Mouse (Mus musculus) G1E (cell line): ENCODE data around the gene Trir. TPM values are rescaled to one million over a fixed set of nuclear protein-coding genes. Genes with fewer than 3 reads are reported as not detected.

Source experiments
- ATAC-seq: 2 replicates; pipeline ENCODE4 v1.8.0; 2016; ENCODE audit warnings: mild to moderate bottlenecking; ENCODE audit not compliant: insufficient number of reproducible peaks, poor library complexity, low FRiP score, severe bottlenecking; ENCODE audit errors: extremely low read depth
- DNase-seq: peaks from one replicate; pipeline ENCODE4 v3.0.0; 2012; ENCODE audit warnings: low spot score
- H3K27me3 ChIP-seq: 2 replicates; pipeline ENCODE4 v1.6.1; 2012; ENCODE audit warnings: mild to moderate bottlenecking, low read length, inconsistent platforms; ENCODE audit not compliant: insufficient read depth
- H3K36me3 ChIP-seq: replicated peaks from 2 replicates; pipeline ENCODE3; 2012; ENCODE audit warnings: mild to moderate bottlenecking, inconsistent platforms
- H3K4me1 ChIP-seq: 2 replicates; pipeline ENCODE4 v1.6.1; 2012; ENCODE audit warnings: low read depth, low read length, inconsistent platforms, mixed read lengths; ENCODE audit not compliant: insufficient read depth
- H3K4me3 ChIP-seq: 2 replicates; pipeline ENCODE4 v1.5.1; 2012; ENCODE audit warnings: low read depth, mild to moderate bottlenecking, inconsistent platforms, low read length, moderate library complexity, mixed read lengths
- H3K9me3 ChIP-seq: replicated peaks from 2 replicates; pipeline ENCODE4 v1.6.1; 2012; ENCODE audit warnings: inconsistent platforms
- CTCF ChIP-seq: IDR thresholded peaks from 2 replicates; pipeline ENCODE4 v1.5.1; 2012; ENCODE audit warnings: low read depth, low read length, inconsistent platforms, mixed read lengths
- GATA1 ChIP-seq: IDR thresholded peaks from 2 replicates; pipeline ENCODE4 v1.6.1; 2012; ENCODE audit warnings: borderline replicate concordance, low read length, inconsistent platforms, mixed read lengths
- GATA2 ChIP-seq: IDR thresholded peaks from 2 replicates; pipeline ENCODE4 v1.6.1; 2012; ENCODE audit warnings: low read depth, low read length, inconsistent platforms, borderline replicate concordance
- POLR2AphosphoS5 ChIP-seq: IDR thresholded peaks from 2 replicates; pipeline ENCODE4 v1.6.1; 2012; ENCODE audit warnings: low read depth, low read length, inconsistent platforms; ENCODE audit not compliant: insufficient replicate concordance
- TAL1 ChIP-seq: conservative IDR thresholded peaks from 2 replicates; pipeline ENCODE4 v1.6.1; 2012; ENCODE audit warnings: low read depth, low read length, inconsistent platforms, mixed read lengths
- polyA plus RNA-seq: library from polyadenylated mRNA; stranded (reverse); fragments of >175 nt; gene quantifications from 2 replicates; pipeline ENCODE4 v1.2.3, GENCODE M21; 2012
- total RNA-seq, 2 experiments: library from RNA; stranded (forward) in 1 of 2; stranded (reverse) in 1 of 2; fragments of 200-1000 nt in 1 of 2; fragments of >200 nt in 1 of 2; fragmentation: Nextera tagmentation in 1 of 2; gene quantifications; 2 replicates each; pipeline ENCODE4 v1.2.3; 2014 to 2017

Trir gene
- total and polyA plus RNA-seq, 3 experiments, result 61.3 to 263 (median 151) TPM

GRCm38 (mm10) chr8:85033867-85034266 lies 7.2 kb downstream of the Trir start:
- Histone ChIP-seq H3K4me3 (no peak overlapping the region), H3K36me3 (peaks cover 64% of the 10 kb centered on the region), H3K9me3 (no peaks in the 10 kb centered on the region), H3K27me3 (no peaks in the 10 kb centered on the region), H3K4me1 (peaks cover 59% of the 10 kb centered on the region)
- no peak for TF ChIP-seq GATA2
- TF ChIP-seq POLR2AphosphoS5, result no peak
- TF ChIP-seq GATA1, result no peak
- TF ChIP-seq CTCF, result no peak
- no peak for TF ChIP-seq TAL1
- ATAC-seq (no peak), DNase-seq (no peak)

DNA sequence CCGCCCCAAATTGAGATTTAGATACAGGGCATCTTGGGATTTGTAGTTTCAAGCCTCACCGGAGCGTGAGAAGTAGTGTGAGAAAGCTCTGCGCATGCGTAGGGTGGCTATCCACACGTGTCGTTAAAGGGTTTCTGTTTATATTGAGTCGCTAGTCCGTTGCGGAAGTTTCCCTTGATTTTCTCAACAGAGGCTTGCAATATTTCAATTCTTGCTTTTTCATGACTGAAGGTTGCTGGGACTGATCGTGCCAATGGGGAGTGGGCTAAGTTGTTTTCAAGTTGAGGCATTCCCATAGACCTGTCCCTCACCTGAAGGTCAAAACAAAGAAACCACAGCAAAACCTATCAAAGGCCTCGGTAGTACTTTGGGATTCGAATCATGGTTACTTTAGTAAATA lies 8.1 kb downstream of the Trir start:
- DNase-seq (no peak), ATAC-seq (no peak)
- H3K36me3 ChIP-seq, result peaks cover 61% of the 10 kb centered on the region
- no peaks in the 10 kb centered on the region for H3K27me3 ChIP-seq
- H3K4me1 ChIP-seq, result peaks cover 56% of the 10 kb centered on the region
- TF ChIP-seq GATA1 (no peak), CTCF (no peak), POLR2AphosphoS5 (no peak), TAL1 (no peak), GATA2 (no peak)
- no peaks in the 10 kb centered on the region for H3K9me3 ChIP-seq
- H3K4me3 ChIP-seq, result no peak overlapping the region

- DNase-seq (no peak), ATAC-seq (no peak)
- Histone ChIP-seq H3K9me3 (no peaks in the 10 kb centered on the region), H3K36me3 (peaks cover 61% of the 10 kb centered on the region), H3K4me1 (peaks cover 56% of the 10 kb centered on the region), H3K4me3 (peak overlapping the region; percentile 90), H3K27me3 (no peaks in the 10 kb centered on the region)
- TF ChIP-seq GATA1, result no peak
- no peak for TF ChIP-seq TAL1
- peak; percentile 49; the same call in 1 of the 2 replicates for TF ChIP-seq POLR2AphosphoS5
Observed at GRCm38 (mm10) chr8:85035165-85035727, 8.6 kb downstream of the Trir start.

- ATAC-seq, result no peak
- Histone ChIP-seq H3K4me1 (peaks cover 57% of the 10 kb centered on the region), H3K4me3 (peak overlapping the region; percentile 90), H3K27me3 (no peaks in the 10 kb centered on the region), H3K36me3 (peaks cover 61% of the 10 kb centered on the region), H3K9me3 (no peaks in the 10 kb centered on the region)
- DNase-seq, result no peak
- TF ChIP-seq POLR2AphosphoS5 (no peak), GATA1 (no peak), CTCF (no peak), GATA2 (no peak), TAL1 (no peak)
Observed at GRCm38 (mm10) chr8:85035728-85036310, 9.2 kb downstream of the Trir start.

- Histone ChIP-seq H3K36me3 (peaks cover 62% of the 10 kb centered on the region), H3K9me3 (no peaks in the 10 kb centered on the region), H3K4me3 (peak overlapping the region; percentile 90), H3K27me3 (no peaks in the 10 kb centered on the region), H3K4me1 (peaks cover 59% of the 10 kb centered on the region)
- no peak for ATAC-seq
- no peak for DNase-seq
- no peak for TF ChIP-seq CTCF
- TF ChIP-seq TAL1, result no peak
- no peak for TF ChIP-seq GATA1
- TF ChIP-seq GATA2, result no peak
- no peak for TF ChIP-seq POLR2AphosphoS5
Observed at GRCm38 (mm10) chr8:85036381-85036717, 9.7 kb downstream of the Trir start.

GRCm38 (mm10) chr8:85036718-85037365 lies 10.2 kb downstream of the Trir start, which contains the start of gene Tnpo2:
TSS of gene Tnpo2 (plus strand) at chr8:85036915.
- H3K36me3 ChIP-seq, result peaks cover 62% of the 10 kb centered on the region

More at GRCm38 (mm10) chr8:85036718-85037365, 10.2 kb downstream of the Trir start, which contains the start of gene Tnpo2:
- TF ChIP-seq TAL1, result no peak
- TF ChIP-seq GATA1, result no peak
- no peak for TF ChIP-seq CTCF
- TF ChIP-seq POLR2AphosphoS5, result no peak
- TF ChIP-seq GATA2, result no peak
- ATAC-seq, result peak; percentile 83
- H3K27me3 ChIP-seq, result no peaks in the 10 kb centered on the region
- no peaks in the 10 kb centered on the region for H3K9me3 ChIP-seq
- H3K4me1 ChIP-seq, result peaks cover 59% of the 10 kb centered on the region
- DNase-seq, result peak; percentile 92
- peak within 1 kb of the TSS; percentile 90 for H3K4me3 ChIP-seq
